Mouse (Mus musculus) myocyte (in vitro differentiated cells): ENCODE data around the gene Edc3. TPM values are rescaled to one million over a fixed set of nuclear protein-coding genes. Genes with fewer than 3 reads are reported as not detected.

Source experiments
- H3K27me3 ChIP-seq: one replicate; pipeline ENCODE4 v1.6.1; 2011; ENCODE audit not compliant: control insufficient read depth, insufficient read depth, insufficient read length
- H3K36me3 ChIP-seq: one replicate; pipeline ENCODE4 v1.6.1; 2011; ENCODE audit not compliant: control insufficient read depth, insufficient read depth
- H3K4me2 ChIP-seq: one replicate; pipeline ENCODE4 v1.6.1; 2011; ENCODE audit warnings: low read depth, control low read depth
- H3K4me3 ChIP-seq: one replicate; pipeline ENCODE4 v1.5.1; 2011; ENCODE audit warnings: mild to moderate bottlenecking, control low read depth, moderate library complexity
- H3K79me2 ChIP-seq: one replicate; pipeline ENCODE4 v1.6.1; 2011; ENCODE audit not compliant: control insufficient read depth, insufficient read depth
- H3ac ChIP-seq: one replicate; pipeline ENCODE4 v1.6.1; 2011; ENCODE audit not compliant: control insufficient read depth, insufficient read length
- CEBPB ChIP-seq: IDR thresholded peaks from 2 replicates; pipeline ENCODE4 v1.6.1; 2011; ENCODE audit warnings: mild to moderate bottlenecking, moderate library complexity; ENCODE audit not compliant: poor library complexity, insufficient read depth, severe bottlenecking
- E2F4 ChIP-seq: IDR thresholded peaks from one replicate; pipeline ENCODE4 v1.6.1; 2011; ENCODE audit warnings: mild to moderate bottlenecking, control low read depth, moderate library complexity; ENCODE audit not compliant: insufficient read depth
- MAX ChIP-seq: IDR thresholded peaks from one replicate; pipeline ENCODE4 v1.6.1; 2011; ENCODE audit warnings: low read depth, mild to moderate bottlenecking, control low read depth
- MYOD1 ChIP-seq, 3 experiments: IDR thresholded peaks; one replicate each; pipeline ENCODE4 v1.6.1; 2011; ENCODE audit warnings: control low read depth in 2 of 3, low read depth in 2 of 3, mild to moderate bottlenecking in 2 of 3, moderate library complexity in 1 of 3; ENCODE audit not compliant: insufficient read length in 2 of 3, control insufficient read depth in 1 of 3
- MYOG ChIP-seq, 3 experiments: IDR thresholded peaks; one replicate each; pipeline ENCODE4 v1.6.1; 2011; ENCODE audit warnings: control low read depth in 2 of 3, low read depth in 2 of 3, mild to moderate bottlenecking in 2 of 3; ENCODE audit not compliant: insufficient read length in 2 of 3, control insufficient read depth in 1 of 3, insufficient read depth in 1 of 3
- POLR2A ChIP-seq: IDR thresholded peaks from one replicate; pipeline ENCODE4 v1.6.1; 2011; ENCODE audit warnings: low read depth, mild to moderate bottlenecking, control low read depth, moderate library complexity; ENCODE audit not compliant: insufficient read length
- POLR2AphosphoS2 ChIP-seq: IDR thresholded peaks from one replicate; pipeline ENCODE4 v1.6.1; 2011; ENCODE audit warnings: low read depth, control low read depth; ENCODE audit not compliant: insufficient read length
- REST ChIP-seq: IDR thresholded peaks from one replicate; pipeline ENCODE4 v1.6.1; 2011; ENCODE audit warnings: mild to moderate bottlenecking, control low read depth, moderate library complexity; ENCODE audit not compliant: insufficient read depth, insufficient read length
- SRF ChIP-seq: IDR thresholded peaks from one replicate; pipeline ENCODE4 v1.6.1; 2011; ENCODE audit warnings: low read depth; ENCODE audit not compliant: control insufficient read depth, insufficient read length
- TCF12 ChIP-seq: IDR thresholded peaks from one replicate; pipeline ENCODE4 v1.6.1; 2011; ENCODE audit warnings: mild to moderate bottlenecking, control low read depth; ENCODE audit not compliant: poor library complexity, insufficient read depth, severe bottlenecking
- TCF3 ChIP-seq: IDR thresholded peaks from one replicate; pipeline ENCODE4 v1.6.1; 2011; ENCODE audit warnings: low read depth, control low read depth; ENCODE audit not compliant: insufficient read length
- USF1 ChIP-seq: IDR thresholded peaks from one replicate; pipeline ENCODE4 v1.6.1; 2011; ENCODE audit warnings: low read depth, mild to moderate bottlenecking, control low read depth, moderate library complexity
- polyA plus RNA-seq: library from polyadenylated mRNA; unstranded; fragments of >200 nt; fragmentation: generic; extraction: Trizol; gene quantifications from one replicate; pipeline ENCODE4 v1.2.1, GENCODE M21; 2012; ENCODE audit warnings: missing spikeins

Gene Edc3
- polyA plus RNA-seq, 1 experiment = 11.0 TPM

DNA sequence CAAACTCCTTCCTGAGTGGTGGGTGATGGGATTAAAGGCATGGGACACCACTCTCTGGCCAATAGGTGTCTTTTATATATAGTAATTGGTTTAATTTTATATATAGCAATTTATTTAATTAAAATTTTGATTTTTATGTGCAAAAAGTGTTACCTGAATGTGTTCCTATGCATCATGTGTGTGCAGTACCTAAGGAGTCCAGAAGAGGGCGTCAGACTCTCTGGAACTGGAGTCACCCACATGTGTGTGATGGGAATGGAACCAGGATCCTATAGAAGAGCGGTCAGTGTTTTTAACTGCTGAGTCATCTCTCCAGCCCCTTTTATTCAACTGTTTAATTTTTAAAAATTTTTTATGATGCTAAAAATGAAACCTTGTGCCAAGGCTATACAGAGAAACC lies 3.9 kb downstream of the Edc3 start:
- H3ac ChIP-seq = no peak overlapping the region
- TF ChIP-seq USF1 (no peak), E2F4 (no peak), POLR2AphosphoS2 (no peak), MYOG (IDR thresholded peaks at IDR 0.05; ENCODE audit: control insufficient read depth in 1 of 3, insufficient read depth in 1 of 3, insufficient read length in 2 of 3, low read depth in 2 of 3) (no peak), CEBPB (no peak), REST (no peak), SRF (no peak), TCF3 (no peak), TCF12 (no peak), MAX (no peak)
- H3K79me2 ChIP-seq = peaks cover 50% of the 10 kb centered on the region
- H3K36me3 ChIP-seq = peaks cover 33% of the 10 kb centered on the region
- no peak overlapping the region for H3K4me2 ChIP-seq
- no peak overlapping the region for H3K4me3 ChIP-seq
- no peaks in the 10 kb centered on the region for H3K27me3 ChIP-seq

GRCm38 (mm10) chr9:57718408-57718807 lies 10.1 kb downstream of the Edc3 start:
- Histone ChIP-seq H3K79me2 (peaks cover 16% of the 10 kb centered on the region), H3K4me2 (no peak overlapping the region), H3K36me3 (peaks cover 48% of the 10 kb centered on the region), H3K4me3 (no peak overlapping the region), H3ac (no peak overlapping the region), H3K27me3 (no peaks in the 10 kb centered on the region)
- TF ChIP-seq E2F4 (no peak), POLR2AphosphoS2 (no peak), TCF12 (no peak), MAX (no peak), REST (no peak), MYOD1 (IDR thresholded peaks at IDR 0.05; ENCODE audit: control insufficient read depth in 1 of 3, insufficient read length in 2 of 3, low read depth in 2 of 3) (no peak), TCF3 (no peak), MYOG (IDR thresholded peaks at IDR 0.05; ENCODE audit: control insufficient read depth in 1 of 3, insufficient read depth in 1 of 3, insufficient read length in 2 of 3, low read depth in 2 of 3) (no peak), USF1 (no peak), POLR2A (no peak)

GRCm38 (mm10) chr9:57720736-57721135 lies 12.4 kb downstream of the Edc3 start:
- Histone ChIP-seq H3K36me3 (peaks cover 34% of the 10 kb centered on the region), H3K79me2 (peaks cover 25% of the 10 kb centered on the region), H3K4me2 (no peak overlapping the region), H3K27me3 (no peaks in the 10 kb centered on the region), H3ac (no peak overlapping the region), H3K4me3 (no peak overlapping the region)
- no peak for TF ChIP-seq MYOG (IDR thresholded peaks at IDR 0.05; ENCODE audit: control insufficient read depth in 1 of 3, insufficient read depth in 1 of 3, insufficient read length in 2 of 3, low read depth in 2 of 3)
- TF ChIP-seq USF1 = no peak
- TF ChIP-seq TCF3 = no peak
- TF ChIP-seq POLR2A = no peak
- no peak for TF ChIP-seq E2F4
- TF ChIP-seq SRF = no peak
- no peak for TF ChIP-seq MAX
- TF ChIP-seq POLR2AphosphoS2 = no peak
- TF ChIP-seq REST = no peak
- TF ChIP-seq MYOD1 (IDR thresholded peaks at IDR 0.05; ENCODE audit: control insufficient read depth in 1 of 3, insufficient read length in 2 of 3, low read depth in 2 of 3) = no peak
- no peak for TF ChIP-seq CEBPB
- no peak for TF ChIP-seq TCF12

DNA sequence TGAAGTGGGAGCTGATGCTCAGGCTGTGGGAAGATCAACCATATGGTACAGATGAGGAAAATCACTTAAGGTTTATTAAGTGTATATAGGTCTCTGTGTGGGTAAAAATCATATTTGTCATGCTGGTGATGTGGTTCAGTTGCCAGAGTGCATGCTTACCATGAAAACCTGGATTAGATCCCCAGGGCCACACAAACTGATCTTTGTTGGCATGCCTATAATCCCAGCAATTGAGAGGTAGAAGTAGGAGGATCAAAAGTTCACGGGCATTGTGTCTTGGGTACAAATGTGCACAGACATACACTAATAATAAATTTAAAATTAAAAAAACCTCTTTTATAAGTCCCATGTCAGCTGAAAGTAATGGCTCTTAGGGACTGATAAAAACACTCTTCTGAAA lies 14.0 kb downstream of the Edc3 start:
- Histone ChIP-seq H3K4me2 (no peak overlapping the region), H3K36me3 (peaks cover 24% of the 10 kb centered on the region), H3K4me3 (no peak overlapping the region), H3ac (no peak overlapping the region), H3K27me3 (no peaks in the 10 kb centered on the region), H3K79me2 (peaks cover 25% of the 10 kb centered on the region)
- TF ChIP-seq MYOD1 (IDR thresholded peaks at IDR 0.05; ENCODE audit: control insufficient read depth in 1 of 3, insufficient read length in 2 of 3, low read depth in 2 of 3) = no peak
- no peak for TF ChIP-seq E2F4
- no peak for TF ChIP-seq TCF12
- TF ChIP-seq SRF = no peak
- TF ChIP-seq POLR2A = no peak
- TF ChIP-seq MAX = no peak

GRCm38 (mm10) chr9:57723315-57723715 lies 15.0 kb downstream of the Edc3 start:
- Histone ChIP-seq H3K4me3 (no peak overlapping the region), H3K4me2 (no peak overlapping the region), H3K36me3 (peaks cover 24% of the 10 kb centered on the region), H3K79me2 (peaks cover 25% of the 10 kb centered on the region), H3ac (no peak overlapping the region), H3K27me3 (no peaks in the 10 kb centered on the region)
- no peak for TF ChIP-seq E2F4
- TF ChIP-seq REST = no peak
- TF ChIP-seq TCF12 = no peak
- TF ChIP-seq CEBPB = no peak
- TF ChIP-seq MYOG (IDR thresholded peaks at IDR 0.05; ENCODE audit: control insufficient read depth in 1 of 3, insufficient read depth in 1 of 3, insufficient read length in 2 of 3, low read depth in 2 of 3) = no peak
- TF ChIP-seq POLR2A = no peak
- no peak for TF ChIP-seq SRF
- TF ChIP-seq USF1 = no peak
- TF ChIP-seq MAX = no peak
- no peak for TF ChIP-seq TCF3
- TF ChIP-seq MYOD1 (IDR thresholded peaks at IDR 0.05; ENCODE audit: control insufficient read depth in 1 of 3, insufficient read length in 2 of 3, low read depth in 2 of 3) = no peak
- no peak for TF ChIP-seq POLR2AphosphoS2
